20 mouse cellular contexts compared by ENCODE assay signal in the genomic region with DNA sequence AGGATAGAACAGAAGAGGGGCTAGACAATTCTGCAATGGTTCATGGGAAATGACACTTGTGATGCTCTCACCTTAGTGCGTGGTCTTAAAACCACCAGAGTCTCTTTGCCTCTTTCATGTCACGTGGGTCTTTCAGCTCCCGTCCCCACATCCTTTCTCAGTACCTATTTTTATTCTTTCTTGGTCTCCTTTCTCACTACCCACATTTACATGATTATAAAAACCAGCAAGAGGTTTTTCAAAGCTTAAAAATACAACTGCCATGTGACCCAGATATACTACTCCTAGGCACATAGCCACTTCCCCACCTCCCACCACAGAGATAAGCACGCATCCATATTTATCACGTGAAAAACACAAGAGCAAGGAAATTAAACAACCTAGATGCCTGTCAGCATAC. TPM values are rescaled to one million over a fixed set of nuclear protein-coding genes. Genes with fewer than 3 reads are reported as not detected.
DNase-seq lines count a peak whose midpoint lies in the region; ATAC-seq lines count a peak whose summit lies in the region.
"Had no signal": no experiment of that assay in that cellular context is flagged by ENCODE, and none has a peak within 500 bp of the region (broad histone marks: within the 10 kb centered on the region; RNA-seq: fewer than 3 reads in every experiment).

No protein-coding gene starts in this region.

- no peaks in the 10 kb centered on the region for H3K36me3 ChIP-seq in kidney, embryonic 14.5 days (ENCODE audit: control insufficient read depth, insufficient read depth, low read length)
- H3K36me3 ChIP-seq: embryonic facial prominence, embryonic 13.5 days; heart, embryonic 12.5 days; midbrain, embryonic 12.5 days had no signal

- no peak overlapping the region for H3K9ac ChIP-seq in kidney, embryonic 14.5 days (ENCODE audit: low read depth, low read length)
- H3K9ac ChIP-seq: embryonic facial prominence, embryonic 13.5 days; heart, embryonic 12.5 days; liver, embryonic 14.5 days; midbrain, embryonic 12.5 days had no signal

- no peaks in the 10 kb centered on the region for H3K9me3 ChIP-seq in kidney, embryonic 14.5 days (ENCODE audit: control insufficient read depth, low read length)
- H3K9me3 ChIP-seq: embryonic facial prominence, embryonic 13.5 days; midbrain, embryonic 12.5 days had no signal

- no peaks in the 10 kb centered on the region for H3K27me3 ChIP-seq in kidney, embryonic 14.5 days (ENCODE audit: control insufficient read depth, insufficient read depth, low read length)
- H3K27me3 ChIP-seq: embryonic facial prominence, embryonic 13.5 days; heart, embryonic 12.5 days; midbrain, embryonic 12.5 days had no signal

- no peak overlapping the region for H3K4me2 ChIP-seq in kidney, embryonic 14.5 days (replicated peaks; ENCODE audit: low read depth, low read length)
- H3K4me2 ChIP-seq: embryonic facial prominence, embryonic 13.5 days; heart, embryonic 12.5 days; midbrain, embryonic 12.5 days had no signal

- H3K27ac ChIP-seq in kidney, embryonic 14.5 days (ENCODE audit: low read depth, low read length): no peak overlapping the region
- H3K27ac ChIP-seq: embryonic facial prominence, embryonic 13.5 days; liver, embryonic 14.5 days; midbrain, embryonic 12.5 days had no signal

- 81% methylated on average over 5 of the region's 5 CpGs for WGBS in kidney, embryonic 14.5 days

- no peaks in the 10 kb centered on the region for H3K4me1 ChIP-seq in kidney, embryonic 14.5 days (ENCODE audit: control insufficient read depth, insufficient read depth, low read length)
- H3K4me1 ChIP-seq: embryonic facial prominence, embryonic 13.5 days; midbrain, embryonic 12.5 days had no signal

- no peak overlapping the region for H3K4me3 ChIP-seq in kidney, embryonic 14.5 days (ENCODE audit: low read length)
- H3K4me3 ChIP-seq: embryonic facial prominence, embryonic 13.5 days; heart, embryonic 12.5 days; midbrain, embryonic 12.5 days had no signal

- peak; percentile 66 for ATAC-seq in frontal cortex, adult (ENCODE audit: low TSS enrichment)
- ATAC-seq in kidney, embryonic 14.5 days (ENCODE audit: low FRiP score, low TSS enrichment): no peak
- ATAC-seq: hindbrain, embryonic 16.5 days had no signal

- DNase-seq in frontal cortex, postnatal 14 days (ENCODE audit: low spot score in 2 of 2): no peak
- DNase-seq in brain, adult 2 months (ENCODE audit: low read depth, low spot score): peak; percentile 46
- DNase-seq in naive thymus-derived CD4-positive, alpha-beta T cell, adult 2 months (ENCODE audit: low read depth): peak; percentile 88
- peak; percentile 45 for DNase-seq in thymus, postnatal 25 days
- no peak for DNase-seq in urinary bladder, postnatal 10 days (ENCODE audit: low spot score)
- no peak for DNase-seq in gastrocnemius, adult 8-10 months (ENCODE audit: low spot score in 2 of 2)
- DNase-seq: adrenal gland, postnatal 36 days; cerebellum, postnatal 25 days; heart, postnatal 36 days; kidney, adult 8-10 months; kidney, postnatal 4 days; lung, postnatal 14 days; right cerebral cortex, postnatal 25 days had no signal

RNA-seq across cellular contexts. Expression of gene Herpud2, which starts 45.1 kb away (rescaled TPM):
- 22.6 and 36.9 TPM in 2 replicates for polyA plus RNA-seq in kidney, embryonic 14.5 days (2014; fragmentation: Nextera tagmentation; extraction: Ambion mirVana)
- 10 to 100 TPM; 47.3 to 56.0 (median 51.9) TPM for total RNA-seq in gastrocnemius, adult 8-10 months (2022)

RNA-seq across cellular contexts. Expression of gene Sept7, which starts 55.5 kb away (rescaled TPM):
- 318 and 331 TPM in 2 replicates for polyA plus RNA-seq in kidney, embryonic 14.5 days (2014; fragmentation: Nextera tagmentation; extraction: Ambion mirVana)
- total RNA-seq in gastrocnemius, adult 8-10 months (2022): 10 to 100 TPM; 58.3 to 74.3 (median 66.0) TPM

Comparison
In these comparisons a context has a peak if more than half of its experiments do, and no peak if none do; other contexts are left out.
1. DNase-seq: peak in brain, adult 2 months (single experiment), naive thymus-derived CD4-positive, alpha-beta T cell, adult 2 months (single experiment) and thymus, postnatal 25 days (single experiment); none in frontal cortex, postnatal 14 days (0 of 2), urinary bladder, postnatal 10 days (single experiment) and gastrocnemius, adult 8-10 months (0 of 2).